Mouse (Mus musculus): ENCODE results near the gene Gm6169.

- TF ChIP-seq CTCF (IDR thresholded peaks at IDR 0.05; ENCODE audit: extremely low read depth, insufficient read depth, insufficient read length, insufficient replicate concordance): no peak
- TF ChIP-seq POLR2A (IDR thresholded peaks at IDR 0.05; ENCODE audit: low read depth, low read length): no peak
Observed at GRCm38 (mm10) chr13:97087421-97087820, 11.6 kb downstream of the Gm6169 start.

Measured in spleen, adult 2 months (tissue).